Mouse (Mus musculus) hindlimb bud, embryonic 11.5 days (tissue): ENCODE measurements at regions not wholly inside any gene's neighbourhood (a gene's known extent, or its start where the extent isn't known, plus 50 kb on each side); places are given as distances from the start of the nearest gene placed in this dataset.

Experiments used
- DNase-seq: peaks from one replicate; pipeline ENCODE4 v3.0.0-alpha.2; 2012; ENCODE audit warnings: low read depth, low spot score; ENCODE audit errors: extremely low spot score

DNA sequence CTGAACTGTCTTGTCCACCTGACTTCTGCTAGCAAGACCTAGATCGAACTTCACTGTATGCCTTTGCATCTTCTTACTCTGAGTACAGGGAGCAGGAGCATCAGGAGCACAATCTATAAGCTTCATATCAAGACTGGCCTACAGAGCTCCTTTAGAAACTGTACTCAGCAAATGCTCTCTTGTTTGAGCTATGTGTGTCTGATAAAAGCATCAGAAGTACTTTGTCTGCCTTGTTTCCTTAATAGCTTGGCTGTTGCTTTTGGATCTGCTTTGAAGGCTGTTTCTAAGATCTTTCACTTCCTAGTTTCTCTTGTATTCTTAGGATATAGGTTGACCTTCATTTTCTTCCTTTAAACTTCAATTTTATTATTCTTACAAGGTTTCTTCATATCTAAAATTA is 175.3 kb upstream of the Cypt12 start:
- no peak for DNase-seq

DNA sequence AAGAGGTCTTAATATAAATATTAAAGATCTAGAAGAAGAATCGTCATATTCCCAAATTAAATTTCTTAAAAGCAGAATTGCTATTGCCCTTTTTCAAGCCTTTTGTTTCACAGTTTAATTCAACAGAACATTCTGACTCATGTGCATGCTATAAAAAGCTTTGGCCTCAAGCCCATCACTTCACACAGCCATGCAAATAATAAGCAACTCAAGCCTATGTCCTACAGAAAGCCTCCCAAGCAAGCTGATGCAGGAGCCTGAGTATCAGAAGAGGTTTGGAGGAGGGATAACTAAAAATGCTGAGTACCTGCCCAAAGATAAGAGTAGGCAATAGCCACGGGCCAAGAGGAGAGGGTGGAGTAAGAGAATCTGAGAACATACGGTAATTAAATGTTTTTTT is 169.1 kb upstream of the Cypt12 start:
- DNase-seq, result no peak

DNA sequence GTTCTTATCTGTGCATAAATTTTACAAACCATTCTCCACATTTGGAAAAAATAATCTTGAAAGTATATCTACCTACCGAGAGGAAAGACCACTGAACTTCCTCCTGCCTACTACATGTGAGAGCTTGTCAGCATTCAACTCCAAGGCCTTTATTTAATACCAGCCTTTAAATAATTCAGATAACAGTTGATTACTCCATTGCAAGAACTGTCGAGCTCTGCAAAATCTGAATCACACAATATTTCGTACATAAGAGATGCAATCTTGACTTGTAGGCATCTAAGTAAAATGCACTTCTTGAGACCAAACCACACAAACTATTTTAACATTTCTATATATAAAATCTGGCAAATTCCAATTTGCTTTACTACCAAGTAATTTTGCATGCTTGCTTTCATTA is 164.1 kb upstream of the Cypt12 start:
- DNase-seq, result no peak

- no peak for DNase-seq
These were observed 163.6 kb upstream of the Cypt12 start for GRCm38 (mm10) chr3:17784587-17784986.

DNA sequence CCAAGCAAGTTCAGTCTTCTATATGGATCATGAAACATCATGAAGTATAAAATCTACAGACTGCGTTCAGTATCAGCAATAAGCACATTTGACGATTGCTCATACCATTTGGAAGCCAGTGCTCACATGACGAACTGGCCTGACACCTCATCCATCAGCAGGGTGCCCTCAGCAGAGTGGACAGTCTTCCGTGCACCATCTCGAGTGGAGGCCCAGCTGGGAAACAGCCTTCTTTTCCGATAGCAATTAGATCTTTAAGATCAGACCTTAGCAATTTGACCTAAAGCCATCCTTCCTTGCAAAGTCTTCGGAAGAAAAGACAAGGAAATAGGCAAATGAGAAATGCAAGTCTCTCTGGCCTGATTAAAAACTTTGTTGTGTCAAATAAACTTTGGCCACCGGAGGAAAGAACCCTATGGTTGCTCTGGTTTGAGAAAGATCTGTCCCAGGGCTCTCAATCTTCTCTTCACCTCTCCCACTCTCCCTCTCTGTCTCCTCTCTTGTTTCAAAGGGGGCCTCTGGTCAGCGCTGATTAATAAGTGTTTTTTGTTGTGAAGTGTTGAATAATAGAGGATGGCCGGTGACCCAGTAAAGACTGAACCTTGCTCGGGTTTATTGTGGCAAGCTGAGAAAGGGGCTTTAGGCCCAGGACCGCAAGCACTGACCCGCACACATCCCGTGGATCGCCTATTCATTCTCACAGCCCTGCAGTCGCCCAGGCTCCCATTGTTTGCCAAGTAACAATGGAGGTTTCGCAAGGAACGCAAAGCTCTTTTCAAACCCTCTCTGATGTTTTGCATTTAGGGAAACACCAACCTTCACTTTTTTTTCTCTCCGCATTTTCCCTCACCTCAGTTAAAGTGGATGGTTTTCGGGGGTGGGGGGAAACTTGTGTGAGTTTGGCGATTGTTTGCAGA is 162.8 kb upstream of the Cypt12 start:
- no peak for DNase-seq

GRCm38 (mm10) chr3:17786023-17786720 is 162.0 kb upstream of the Cypt12 start:
- no peak for DNase-seq

DNA sequence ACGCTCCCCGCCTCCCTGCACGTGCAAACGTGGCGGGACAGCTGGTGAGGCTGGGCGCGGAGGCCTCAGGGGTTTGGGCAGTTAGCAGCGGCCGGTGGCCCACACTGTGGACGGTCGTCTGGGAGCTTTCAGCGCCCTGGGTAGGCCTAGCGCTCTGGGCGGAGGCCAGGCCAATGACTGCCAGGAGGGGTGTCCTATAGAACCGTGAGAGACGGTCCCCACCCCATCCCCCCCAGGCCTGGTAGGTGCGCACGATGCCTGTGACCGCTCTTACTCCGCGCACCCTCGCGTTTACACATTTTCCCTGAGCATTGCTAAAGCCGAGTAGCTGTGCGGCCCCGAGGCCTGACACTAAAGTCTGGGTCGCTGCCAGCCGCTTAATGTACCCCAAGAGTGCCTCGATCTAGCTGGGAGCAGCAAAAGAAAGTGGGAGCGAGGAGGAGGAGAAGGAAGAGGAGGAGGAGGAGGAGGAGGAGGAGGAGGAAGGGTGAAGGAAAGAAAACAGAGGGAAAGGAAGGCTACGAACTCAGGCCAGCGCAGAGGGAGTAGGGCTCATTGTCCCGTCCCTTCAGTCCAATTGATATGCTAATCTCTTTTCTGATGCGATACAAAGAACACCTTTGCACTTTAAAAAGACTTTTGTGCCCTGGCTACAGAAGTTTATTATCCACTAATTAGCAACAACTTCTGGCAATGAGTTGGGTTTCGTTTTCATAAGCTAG is 161.3 kb upstream of the Cypt12 start:
- DNase-seq, result no peak

GRCm38 (mm10) chr3:17787443-17788333 is 160.5 kb upstream of the Cypt12 start:
- no peak for DNase-seq

GRCm38 (mm10) chr3:17788334-17788720 is 159.9 kb upstream of the Cypt12 start:
- DNase-seq, result no peak

- no peak for DNase-seq
These were observed 159.4 kb upstream of the Cypt12 start for GRCm38 (mm10) chr3:17788778-17789299.

DNA sequence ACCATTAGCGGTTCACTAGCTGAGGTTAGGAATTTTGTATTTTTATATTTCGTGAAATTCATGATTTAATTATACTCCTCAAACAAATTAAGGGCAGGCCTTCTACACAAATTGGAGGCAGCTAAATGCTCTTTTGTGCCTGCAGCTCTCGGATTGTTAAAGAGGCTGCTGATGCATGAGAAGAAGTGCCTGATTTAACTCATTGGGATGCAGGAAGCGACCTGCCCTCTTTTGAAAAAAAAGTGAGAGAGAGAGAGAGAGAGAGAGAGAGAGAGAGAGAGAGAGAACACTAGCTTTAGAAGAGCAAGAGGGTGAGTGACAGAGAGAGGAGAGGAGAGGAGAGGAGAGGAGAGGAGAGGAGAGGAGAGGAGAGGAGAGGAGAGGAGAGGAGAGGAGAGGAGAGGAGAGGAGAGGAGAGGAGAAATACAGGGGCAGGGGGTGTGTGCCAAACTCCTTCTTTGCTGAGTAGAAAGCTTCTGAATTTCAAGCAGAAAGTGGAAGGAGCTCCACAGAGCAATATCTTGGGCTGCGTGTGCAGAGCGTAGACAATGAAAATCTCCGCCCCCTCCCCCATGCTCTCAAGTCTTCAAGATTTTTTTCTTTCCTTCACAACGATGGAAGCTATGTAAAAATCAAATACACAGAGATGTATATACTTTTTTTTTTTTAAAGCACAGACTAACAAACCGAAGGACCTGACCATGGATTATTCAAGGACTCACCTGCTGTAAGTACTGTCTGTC is 158.6 kb upstream of the Cypt12 start:
- DNase-seq, result no peak

DNA sequence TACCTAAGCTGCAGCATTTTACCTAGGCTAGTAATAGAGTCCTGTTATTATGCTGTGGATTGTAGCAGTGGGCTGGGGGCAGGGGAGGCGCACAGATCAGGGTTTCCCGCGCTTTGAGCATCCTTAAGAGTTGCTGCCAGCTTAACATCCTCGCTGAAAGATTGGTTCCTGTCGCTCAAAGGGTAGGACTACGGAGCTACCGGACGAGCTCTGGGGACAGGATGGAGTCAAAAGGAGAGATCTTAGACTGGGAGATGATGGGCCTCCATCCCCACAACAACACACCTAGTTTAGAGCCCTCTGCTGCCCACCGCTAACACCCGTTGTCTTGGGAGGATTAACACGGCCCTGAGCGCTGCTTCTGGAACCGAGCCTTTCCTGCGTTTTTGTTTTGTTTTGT is 157.9 kb upstream of the Cypt12 start:
- DNase-seq, result no peak

- DNase-seq, result no peak
These were observed 157.4 kb upstream of the Cypt12 start for GRCm38 (mm10) chr3:17790816-17791215.

GRCm38 (mm10) chr3:17791381-17792320 is 156.6 kb upstream of the Cypt12 start:
- no peak for DNase-seq

GRCm38 (mm10) chr3:17792537-17793039 is 155.6 kb upstream of the Cypt12 start:
- no peak for DNase-seq

- no peak for DNase-seq
These were observed 154.5 kb upstream of the Cypt12 start for GRCm38 (mm10) chr3:17793646-17794250.

DNA sequence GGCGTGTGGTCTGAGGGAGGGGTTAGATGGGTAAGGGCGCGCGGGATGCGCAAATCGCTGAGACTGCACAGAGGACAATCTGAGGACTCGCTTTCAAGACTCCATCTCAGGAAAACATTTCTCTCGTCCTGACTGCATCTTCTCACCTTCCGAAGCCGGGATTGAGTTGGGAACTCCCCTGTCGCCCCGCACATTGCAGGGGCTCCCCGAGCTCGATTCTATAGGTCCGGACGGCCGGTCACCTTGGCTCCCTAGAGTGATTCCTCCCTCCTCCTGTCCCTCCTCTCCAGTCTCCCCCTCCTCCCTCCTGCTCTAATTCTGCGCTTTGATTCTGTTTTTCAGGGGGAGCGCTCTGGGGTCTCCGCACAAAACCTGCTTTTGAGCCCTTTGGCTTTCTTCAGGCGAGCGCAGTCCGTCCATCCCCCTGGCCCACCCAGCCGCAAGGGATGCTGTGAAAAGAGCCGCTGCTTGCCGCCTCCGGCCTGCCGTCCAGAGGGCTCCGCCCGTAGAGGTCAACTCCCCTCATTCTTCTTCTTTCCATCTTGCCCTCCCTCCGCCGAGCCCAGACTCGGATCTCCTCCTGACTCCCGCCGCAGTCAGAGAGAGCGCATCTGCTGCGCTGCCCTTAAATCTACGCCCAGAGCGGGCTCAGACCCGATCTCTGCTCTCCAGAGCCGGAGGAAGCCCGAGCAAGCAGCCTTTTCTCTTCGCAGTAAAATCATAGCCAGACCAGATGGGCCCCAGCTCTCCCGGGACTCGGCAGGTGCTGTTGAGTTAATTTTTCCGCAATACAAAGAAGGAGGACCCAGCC is 153.8 kb upstream of the Cypt12 start:
- DNase-seq, result no peak
